Mouse (Mus musculus): Measurements from ENCODE around the gene Hist3h2a.

Hist3h2a gene

DNA sequence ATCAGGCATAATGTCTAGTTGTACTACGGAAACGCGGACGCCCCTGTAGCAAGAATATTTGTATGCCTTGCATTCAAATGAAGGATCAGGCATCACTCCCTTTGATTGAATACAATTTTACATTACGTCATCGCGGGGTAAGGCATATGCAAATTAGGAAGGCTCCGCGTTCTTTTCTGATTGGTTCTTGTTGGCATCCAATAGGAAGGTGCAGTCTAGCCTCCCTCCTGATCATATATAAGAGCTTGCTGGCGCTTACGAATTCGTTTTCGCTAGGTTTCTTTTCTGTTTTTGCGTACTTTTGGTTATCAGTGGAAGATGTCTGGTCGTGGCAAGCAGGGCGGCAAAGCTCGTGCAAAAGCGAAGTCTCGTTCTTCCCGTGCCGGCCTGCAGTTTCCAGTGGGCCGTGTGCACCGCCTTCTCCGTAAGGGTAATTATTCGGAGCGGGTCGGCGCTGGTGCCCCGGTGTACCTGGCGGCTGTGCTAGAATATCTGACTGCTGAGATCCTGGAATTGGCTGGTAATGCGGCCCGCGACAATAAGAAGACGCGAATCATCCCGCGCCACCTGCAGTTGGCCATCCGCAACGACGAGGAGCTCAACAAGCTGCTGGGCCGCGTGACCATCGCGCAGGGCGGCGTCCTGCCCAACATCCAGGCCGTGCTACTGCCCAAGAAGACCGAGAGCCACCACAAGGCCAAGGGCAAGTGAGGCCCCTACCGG lies at the start of gene Hist3h2a, which contains the start of gene Trim17:
Gene Hist3h2a (plus strand): TSS at position 266 of the 723 bp plus-strand sequence.
Gene Trim17 (plus strand): TSS at position 266 of the 723 bp plus-strand sequence.
- peak; percentile 96 for DNase-seq (ENCODE audit: low read depth, low spot score)

DNA sequence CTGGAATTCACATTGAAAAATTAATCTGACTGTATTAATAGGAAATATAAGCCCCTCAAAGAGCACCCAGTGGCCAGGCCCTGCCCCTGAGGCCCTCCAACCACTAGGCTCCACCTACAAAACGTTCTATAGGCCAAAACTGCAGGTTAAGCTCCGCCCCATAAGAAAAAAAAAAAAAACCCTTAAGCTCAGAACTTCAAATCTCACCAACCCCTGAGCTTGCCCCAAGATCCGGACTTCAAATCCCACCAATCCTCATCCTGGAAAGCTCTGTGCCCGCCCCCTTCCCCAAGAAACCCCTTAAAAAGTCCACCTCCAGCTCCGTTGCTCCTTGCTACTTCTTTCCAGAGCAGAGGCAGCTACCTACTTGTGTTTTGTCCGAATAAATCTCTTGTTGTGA lies 49.6 kb upstream of the Hist3h2a start:
- DNase-seq (ENCODE audit: low read depth, low spot score): peak; percentile 61

DNA sequence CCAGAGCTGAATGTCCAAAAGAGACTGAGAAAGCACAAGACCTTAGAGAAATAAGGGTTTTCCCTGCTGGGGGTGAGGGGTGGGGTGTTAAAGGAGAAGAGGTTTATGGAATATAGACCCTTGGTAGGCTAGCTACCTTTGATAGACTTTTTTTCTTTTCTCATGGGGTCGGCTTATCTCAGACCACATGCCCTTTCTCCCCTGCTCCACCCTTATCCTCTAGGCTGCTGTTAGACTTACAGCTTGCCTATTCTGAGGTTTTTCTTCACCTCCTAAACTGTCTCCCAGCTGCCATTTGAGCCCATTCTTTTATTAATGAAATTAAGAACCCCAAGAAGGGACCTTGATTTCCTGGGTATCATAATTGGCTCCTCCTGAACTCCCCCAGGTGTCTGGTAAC lies 40.7 kb upstream of the Hist3h2a start:
- DNase-seq (ENCODE audit: low read depth, low spot score): no peak

DNA sequence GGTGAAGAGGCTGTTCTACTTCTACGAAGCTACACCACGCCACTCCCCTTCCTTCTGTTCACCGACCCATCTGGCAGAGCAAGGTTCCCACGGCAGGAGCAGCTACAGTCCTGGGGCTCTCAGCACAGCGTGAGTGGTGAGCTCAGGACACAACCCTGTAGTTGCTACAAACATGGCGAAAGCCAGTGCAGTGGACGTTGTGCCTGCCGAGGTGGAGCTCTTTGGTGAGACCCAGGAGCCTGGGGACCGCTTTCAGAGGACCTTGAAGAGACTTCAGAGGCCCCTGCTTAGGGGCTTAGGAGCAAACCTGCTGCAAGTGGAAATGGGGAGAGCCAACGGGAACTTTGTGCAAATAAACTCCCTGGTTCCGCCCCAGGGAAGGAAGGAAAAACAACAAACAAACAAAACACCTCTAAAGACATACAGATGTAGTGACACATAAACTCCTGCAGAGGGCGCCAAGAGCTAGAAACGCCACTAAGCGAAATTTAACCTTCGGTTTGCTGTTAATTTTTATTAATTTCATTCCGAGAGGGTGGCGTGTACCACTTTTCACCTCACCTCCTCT lies 39.9 kb upstream of the Hist3h2a start:
- DNase-seq (ENCODE audit: low read depth, low spot score): peak; percentile 60

DNA sequence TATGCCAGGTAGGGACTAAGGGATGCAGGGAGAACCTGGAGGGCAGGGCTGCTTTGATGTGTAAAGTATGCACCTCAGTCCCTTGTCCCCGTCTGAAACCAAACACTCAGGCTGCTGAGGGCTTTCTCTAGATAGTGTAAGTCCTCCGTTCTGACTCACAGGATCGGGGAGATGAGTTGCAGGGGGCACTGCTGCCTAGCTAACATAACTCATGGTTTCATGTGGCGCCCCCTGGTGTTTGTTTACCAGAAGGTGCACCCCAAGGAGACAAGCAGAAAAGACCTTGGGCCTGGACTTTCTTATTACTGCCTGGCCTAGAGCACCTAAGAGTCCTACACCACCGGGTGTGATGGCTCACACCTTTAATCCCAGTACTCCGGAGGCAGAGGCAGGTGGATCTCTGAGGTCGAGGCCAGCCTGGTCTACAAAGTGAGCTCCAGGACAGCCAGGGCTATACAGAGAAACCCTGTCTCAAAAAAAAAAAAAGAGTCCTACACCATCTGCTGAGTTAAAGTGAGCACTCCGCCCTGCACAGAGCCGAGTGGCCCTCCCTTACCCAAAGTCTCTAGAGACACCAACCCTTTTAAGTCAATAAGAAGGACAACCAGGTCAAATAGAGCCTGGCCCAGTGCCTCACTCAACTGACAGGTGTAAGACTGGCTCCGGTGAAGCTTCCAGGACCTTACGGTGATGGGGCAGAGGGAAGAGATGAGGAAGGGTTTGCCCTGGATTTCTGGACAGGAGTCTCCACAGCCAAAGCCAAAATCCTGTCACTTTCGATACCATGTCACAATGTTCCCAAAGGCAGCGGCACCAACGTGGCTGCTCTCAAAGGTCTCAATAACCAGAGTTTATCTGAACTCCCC lies 37.4 kb upstream of the Hist3h2a start:
- DNase-seq (ENCODE audit: low read depth, low spot score): peak; percentile 73

DNA sequence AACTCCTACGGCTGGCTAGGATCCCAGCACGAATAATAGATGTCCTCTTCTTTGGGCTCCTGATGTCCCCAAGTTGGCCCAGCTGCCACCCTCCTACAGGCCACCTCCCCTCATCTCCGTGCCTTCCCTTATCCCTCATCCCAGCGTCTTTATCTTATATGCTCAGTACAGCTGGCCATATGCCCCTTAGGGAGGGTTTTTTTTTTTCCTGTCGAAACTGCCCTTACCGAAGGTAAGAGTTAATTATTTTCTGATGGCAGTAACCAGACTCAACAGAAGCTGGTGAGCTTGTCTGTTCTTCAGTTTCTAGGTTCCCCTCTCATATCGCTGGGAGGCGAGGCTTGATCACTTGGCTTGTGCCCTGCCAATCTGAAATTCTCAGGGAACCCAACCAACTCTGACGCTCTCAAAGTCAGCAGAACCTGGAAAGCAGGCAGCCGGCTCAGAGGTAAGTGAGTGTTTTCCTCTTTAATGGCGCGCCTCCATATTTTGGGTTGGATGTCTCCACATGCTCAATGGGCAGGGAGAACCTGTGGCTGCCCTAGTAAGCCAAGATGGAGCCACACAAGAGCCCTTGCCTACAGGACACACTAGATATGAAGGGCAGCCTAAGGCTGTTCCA lies 36.6 kb upstream of the Hist3h2a start, which contains the start of gene Btnl10:
Gene Btnl10 (plus strand): TSS at position 164 of the 622 bp plus-strand sequence.
- no peak for DNase-seq (ENCODE audit: low read depth, low spot score)

DNA sequence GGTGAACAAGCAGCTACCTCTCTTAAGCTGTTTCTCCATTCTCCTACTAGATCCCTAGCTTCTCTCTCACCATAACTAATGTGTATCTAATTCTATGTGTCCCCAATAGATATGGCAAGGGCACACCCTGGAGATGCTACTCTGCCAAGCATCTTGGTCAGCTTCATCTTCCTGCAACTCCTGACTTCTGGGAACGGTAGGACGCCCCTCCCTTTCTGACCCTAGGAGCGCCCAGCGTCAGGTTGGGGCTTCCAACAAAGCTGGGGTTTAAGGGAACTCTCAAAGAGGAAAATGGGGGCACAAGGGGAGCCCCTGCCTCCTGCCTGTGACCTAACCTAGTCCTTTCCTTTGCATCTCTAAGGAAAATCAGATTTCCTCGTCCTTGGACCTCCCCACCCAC lies 35.7 kb upstream of the Hist3h2a start:
- no peak for DNase-seq (ENCODE audit: low read depth, low spot score)

DNA sequence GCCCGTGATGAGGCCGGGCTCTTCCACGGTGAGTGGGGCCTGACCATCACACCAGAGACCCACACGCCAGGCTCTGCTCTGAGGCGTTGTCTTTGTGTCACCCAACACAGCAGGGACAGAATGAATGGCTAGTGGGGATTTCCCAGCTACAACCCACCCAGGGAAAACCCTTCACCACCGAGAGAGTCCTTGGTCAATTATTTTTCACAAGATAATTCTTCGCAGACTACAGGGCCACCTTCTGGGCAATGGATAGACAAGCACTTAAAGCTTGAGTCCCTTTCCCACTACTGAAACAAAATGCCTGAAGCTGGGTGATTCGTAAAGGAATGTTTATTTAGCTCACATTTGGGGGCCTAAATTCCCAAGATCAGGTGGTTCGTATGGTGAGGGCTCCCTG lies 32.1 kb upstream of the Hist3h2a start:
- no peak for DNase-seq (ENCODE audit: low read depth, low spot score)

DNA sequence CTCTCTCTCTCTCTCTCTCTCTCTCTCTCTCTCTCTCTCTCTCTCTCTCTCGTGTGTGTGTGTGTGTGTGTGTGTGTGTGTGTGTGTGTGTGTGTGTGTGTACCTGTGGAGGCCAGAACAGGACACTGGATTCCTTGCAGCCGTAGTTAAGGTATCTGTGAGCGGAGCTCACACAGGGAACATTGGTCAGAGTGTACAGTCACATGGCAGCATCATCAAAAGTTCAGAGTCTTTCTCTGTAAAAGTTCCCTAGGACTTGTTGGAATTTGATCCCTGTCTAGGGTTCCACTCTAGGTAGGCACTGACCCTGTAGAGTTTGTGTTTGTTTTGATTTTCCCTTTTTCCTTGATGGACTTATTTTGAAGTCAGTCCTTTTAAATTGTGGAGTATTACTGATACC lies 27.8 kb upstream of the Hist3h2a start:
- DNase-seq (ENCODE audit: low read depth, low spot score): no peak

DNA sequence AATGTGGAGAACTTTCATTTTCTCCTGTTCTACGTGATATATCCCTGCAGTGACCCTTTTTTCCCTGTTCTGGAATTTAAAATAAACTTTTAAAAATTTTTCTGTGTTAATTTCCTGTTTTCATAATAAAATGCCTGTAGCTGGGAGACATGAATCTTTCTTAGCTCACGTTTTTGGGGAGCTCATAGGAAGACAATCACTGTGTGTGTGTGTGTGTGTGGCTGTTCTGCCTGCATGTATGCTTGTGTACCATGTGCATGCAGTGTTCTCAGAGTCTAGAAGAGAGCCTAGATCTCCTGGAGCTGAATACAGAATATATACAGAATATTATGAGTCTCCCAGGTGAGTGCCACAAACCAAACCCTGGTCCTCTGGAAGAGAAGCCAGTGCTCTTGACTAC lies 27.4 kb upstream of the Hist3h2a start:
- no peak for DNase-seq (ENCODE audit: low read depth, low spot score)

DNA sequence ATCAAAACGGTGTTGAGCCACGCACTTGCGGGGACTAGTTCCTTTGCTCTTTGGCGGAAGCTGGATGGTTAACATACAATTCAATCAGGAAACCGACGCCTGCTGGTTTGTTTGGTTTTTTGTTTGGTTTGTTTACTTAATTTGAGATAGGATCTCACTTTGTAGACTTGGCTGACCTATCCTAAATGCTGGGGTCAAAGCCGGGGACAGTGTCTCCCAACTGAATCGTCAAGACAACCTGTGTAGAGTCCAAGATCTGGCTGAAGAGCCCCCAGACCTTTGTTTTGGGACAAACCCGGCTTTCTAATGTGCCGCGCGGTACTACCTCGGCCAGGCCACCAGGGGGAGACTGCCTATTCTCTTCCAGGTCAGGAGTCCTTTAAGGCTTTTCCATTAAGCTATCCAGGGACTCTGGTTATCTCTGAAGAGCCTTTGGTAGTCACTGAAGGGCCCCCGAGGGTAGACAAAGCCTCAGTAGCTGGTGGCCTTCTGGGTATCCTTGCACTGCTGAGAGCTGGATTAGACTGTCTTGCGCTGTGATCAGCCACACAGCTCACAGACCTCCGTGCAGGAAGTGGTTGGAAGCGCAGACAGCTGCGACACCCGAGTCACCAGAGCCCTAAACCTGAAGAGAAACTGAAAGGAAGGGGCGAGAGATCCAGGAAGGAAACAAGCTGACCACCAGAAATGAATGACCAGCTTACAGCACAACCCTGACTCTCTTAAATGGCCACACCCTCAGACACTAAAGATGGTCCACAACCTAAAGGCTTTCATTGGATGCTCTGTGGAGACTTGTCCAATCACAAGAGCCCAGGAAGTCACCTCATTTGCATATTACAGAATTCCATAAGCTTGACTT lies 26.5 kb upstream of the Hist3h2a start:
- DNase-seq (ENCODE audit: low read depth, low spot score): peak; percentile 89

DNA sequence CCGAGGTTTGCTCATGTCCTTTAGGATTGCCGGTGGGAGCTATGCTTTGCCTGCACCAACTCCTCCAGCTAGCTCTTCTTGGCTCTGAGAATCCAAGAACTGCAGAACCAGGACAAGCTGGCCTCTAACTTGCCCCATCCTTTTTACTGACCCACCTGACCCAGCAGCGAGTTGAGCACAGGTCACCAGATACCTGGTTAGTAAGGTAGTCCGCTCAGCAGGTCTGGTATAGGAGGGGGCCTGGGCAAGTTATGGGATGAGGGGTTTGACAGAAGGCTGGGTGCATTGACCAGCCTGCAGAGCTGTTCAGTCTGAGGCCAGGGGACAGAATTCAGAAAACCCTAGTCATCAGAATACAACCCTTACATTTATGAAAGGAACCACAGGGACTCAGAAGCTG lies 25.4 kb upstream of the Hist3h2a start:
- no peak for DNase-seq (ENCODE audit: low read depth, low spot score)

DNA sequence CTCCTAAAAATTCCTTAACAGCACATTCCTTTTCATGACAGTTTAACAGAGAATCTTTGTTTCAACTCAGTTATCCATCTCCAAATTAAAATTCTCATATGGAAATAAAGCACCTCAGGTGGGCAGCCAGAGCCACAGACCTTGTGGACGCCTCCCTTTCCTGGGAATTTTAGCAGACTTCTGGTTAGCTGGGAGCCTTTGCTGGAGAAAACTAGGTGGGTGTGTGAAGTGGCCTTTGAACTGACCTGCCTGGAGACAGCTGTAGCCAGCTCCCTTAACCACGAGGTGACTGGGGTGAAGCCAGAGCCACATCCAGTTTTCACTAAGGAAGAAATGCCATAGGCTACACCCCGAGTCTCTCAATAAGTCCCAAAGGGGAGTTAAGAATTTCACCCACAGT lies 24.8 kb upstream of the Hist3h2a start:
- DNase-seq (ENCODE audit: low read depth, low spot score): no peak

DNA sequence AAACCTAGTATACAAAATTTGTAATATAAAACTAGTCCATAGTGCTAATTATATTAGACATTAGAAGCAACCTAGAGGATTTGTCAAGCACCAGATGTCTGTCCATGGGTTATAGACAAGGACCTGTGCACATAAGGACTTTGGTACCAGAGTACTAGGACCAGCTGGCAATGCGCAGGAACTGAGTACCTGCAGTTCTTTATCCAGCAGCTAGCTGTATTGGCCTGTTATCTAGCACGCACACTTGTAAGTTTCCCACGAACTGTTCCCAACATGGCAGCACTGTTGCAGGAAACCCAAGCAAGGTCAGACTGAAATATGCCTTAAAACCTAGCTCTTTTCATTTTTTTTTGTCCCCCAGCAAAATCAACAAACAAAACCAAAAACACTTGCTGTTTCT lies 24.2 kb upstream of the Hist3h2a start:
- no peak for DNase-seq (ENCODE audit: low read depth, low spot score)

DNA sequence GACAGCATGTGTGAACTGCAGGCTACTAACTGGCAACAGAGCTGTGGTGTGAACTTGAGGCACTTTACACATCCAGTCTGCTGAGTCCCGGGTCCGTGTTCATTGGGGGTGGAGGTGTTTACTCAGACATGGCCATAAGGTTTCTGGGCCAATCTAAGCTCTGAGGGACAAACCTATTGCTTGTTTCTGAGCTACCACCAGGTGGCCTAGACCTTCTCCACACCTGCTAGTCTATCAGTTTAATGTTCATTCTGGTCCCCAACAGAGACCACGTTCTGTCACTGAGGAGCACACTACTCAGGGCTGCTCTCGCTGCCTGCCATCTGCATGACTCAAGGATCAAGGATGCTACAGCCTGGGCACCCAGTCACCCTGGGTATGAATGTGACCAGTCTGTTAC lies 22.9 kb upstream of the Hist3h2a start:
- DNase-seq (ENCODE audit: low read depth, low spot score): peak; percentile 40

DNA sequence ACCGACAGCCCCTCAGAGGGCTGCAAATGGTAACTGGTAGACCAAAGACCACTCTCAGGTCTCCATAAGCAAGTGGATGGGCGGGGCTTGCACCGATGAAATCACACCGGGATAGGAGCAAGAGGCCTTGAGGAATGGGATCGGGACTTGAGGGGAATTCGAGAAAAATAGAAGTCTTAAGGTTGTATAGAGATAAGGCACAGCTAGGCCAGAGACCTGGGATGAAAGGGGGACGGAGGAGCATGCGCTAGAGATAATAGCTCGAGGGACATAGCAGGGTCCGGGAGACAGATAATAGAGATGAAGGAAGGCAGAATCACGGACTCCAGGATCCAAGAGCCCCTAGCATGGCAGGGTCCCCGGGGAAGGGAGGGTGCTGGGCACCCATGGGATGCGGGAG lies 16.6 kb upstream of the Hist3h2a start:
- DNase-seq (ENCODE audit: low read depth, low spot score): no peak

DNA sequence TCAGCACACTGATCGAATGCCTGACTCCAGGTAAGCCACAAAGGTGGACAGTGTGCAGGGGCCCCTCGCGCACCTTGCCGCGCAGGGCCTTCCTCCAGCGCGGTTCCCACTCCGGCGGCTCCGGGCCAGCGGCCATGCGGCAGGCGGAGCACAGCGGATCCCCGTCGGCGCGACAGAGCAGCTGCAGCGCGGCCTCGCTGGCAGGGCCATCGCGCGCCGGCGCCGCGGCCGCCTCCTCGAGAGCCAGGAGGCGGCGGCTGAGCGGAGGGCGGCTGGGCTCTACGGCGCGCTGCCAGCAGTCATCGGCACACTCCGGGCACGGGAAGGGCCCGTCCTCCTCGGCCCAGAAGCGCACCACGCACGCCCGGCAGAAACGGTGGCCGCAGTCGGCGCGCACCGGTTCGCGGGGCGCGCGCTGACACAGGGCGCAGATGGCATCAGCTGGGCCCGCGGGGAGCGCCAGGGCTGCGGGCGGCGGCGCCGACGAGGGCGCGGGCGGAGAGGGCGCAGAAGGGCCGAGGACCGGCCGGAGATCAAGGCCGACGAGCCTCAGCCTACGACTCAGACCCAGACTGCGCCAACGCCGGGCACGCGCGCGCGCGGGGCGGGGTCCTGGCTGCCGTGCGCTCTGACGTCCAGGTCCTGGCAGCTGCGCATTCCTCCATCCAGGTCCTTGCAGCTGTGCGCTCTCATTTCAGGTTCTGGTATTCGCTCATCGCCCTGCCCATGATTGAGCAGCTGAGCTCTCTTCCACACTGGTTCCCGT lies 16.0 kb upstream of the Hist3h2a start, which contains the start of gene Rnf187:
Gene Rnf187 (minus strand): TSS at position 595 of the 766 bp plus-strand sequence.
- peak; percentile 92 for DNase-seq (ENCODE audit: low read depth, low spot score)

DNA sequence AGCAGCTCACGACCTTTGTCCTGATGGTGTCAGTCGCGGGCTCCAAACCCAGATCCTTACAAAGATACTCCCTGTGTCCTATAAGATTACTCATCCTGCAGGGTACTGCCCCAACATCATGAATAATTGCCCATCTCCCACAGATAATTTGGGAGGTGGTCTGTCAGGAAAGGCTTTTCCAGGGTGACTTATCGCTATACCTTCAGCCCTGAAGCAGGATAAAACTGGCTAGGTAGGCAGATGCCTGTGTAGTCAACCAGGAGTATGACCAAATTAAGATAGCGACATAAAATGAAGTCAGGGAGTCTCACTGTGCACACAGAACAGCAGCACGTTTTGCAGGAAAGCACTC lies 15.4 kb upstream of the Hist3h2a start:
- DNase-seq (ENCODE audit: low read depth, low spot score): no peak

DNA sequence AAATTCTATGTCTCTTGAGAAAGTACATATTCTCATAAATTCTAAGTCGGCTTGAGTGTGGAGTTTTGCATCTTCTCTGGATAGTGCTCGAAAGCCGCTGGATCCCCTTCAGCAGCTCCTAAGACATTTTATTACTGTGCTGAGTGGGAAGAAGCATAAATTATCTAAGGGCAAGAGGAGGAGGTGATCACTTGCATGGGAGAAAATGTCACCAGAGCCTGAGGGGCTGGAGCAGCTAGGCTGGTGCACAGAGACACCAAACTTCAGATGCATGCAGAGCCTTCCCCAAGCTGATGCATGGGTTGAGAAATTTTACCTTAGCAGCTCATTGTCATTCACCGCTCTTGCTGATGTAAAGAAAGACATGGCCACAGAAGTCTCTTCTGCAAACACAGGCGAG lies 10.3 kb upstream of the Hist3h2a start:
- no peak for DNase-seq (ENCODE audit: low read depth, low spot score)

DNA sequence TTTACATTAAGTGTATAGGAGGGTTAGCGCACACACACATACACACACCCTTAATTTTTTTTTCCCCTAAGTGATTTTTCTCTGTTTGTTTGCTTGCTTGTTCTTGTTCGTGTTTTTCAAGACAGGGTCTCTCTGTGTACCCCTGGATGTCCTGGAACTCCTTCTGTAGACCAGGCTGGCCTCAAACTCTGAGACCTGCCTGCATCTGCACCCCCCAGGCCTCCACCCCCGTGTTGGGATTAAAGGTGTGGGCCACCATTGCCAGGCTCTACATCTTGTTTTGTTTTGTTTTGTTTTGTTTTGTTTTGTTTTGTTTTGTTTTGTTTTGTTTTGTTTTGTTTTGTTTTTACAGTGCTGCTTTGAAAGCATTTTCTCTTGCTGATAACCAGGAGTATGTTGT lies 7.2 kb upstream of the Hist3h2a start:
- no peak for DNase-seq (ENCODE audit: low read depth, low spot score)
